Mouse (Mus musculus): ENCODE measurements at regions not wholly inside any gene's neighbourhood (a gene's known extent, or its start where the extent isn't known, plus 50 kb on each side); places are given as distances from the start of the nearest gene placed in this dataset.

DNA sequence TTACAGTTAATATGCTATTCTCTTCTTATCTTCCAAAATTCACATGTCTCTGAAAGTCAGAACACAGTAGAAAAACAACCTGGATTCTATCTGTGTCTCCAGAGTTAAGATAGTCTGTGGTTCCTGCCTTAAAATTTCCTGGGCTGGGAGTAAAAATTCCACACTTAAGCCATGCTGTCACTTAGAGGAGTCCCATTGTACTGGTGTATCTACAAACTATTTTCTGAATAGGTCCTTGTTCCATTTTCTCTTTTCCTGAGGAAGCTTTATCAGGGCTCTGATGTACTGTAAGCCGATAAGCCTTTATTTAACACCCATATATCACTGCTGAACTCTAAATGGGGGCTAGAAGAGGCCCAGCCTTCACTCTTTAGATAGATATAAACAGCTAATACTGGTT lies 1171.1 kb downstream of the Efnb2 start:
- no peak overlapping the region for H3K9ac ChIP-seq (ENCODE audit: control insufficient read depth, low read depth, low read length, poor library complexity, severe bottlenecking)
- no peaks in the 10 kb centered on the region for H3K9me3 ChIP-seq (replicated peaks; ENCODE audit: insufficient read depth, low read length)
- no peak overlapping the region for H3K4me3 ChIP-seq (ENCODE audit: control insufficient read depth in 1 of 2, insufficient read depth in 1 of 2, low read depth in 2 of 2, low read length in 2 of 2)
- H3K79me2 ChIP-seq (ENCODE audit: control insufficient read depth, insufficient read depth, low read length, poor library complexity), result no peaks in the 10 kb centered on the region
- no peaks in the 10 kb centered on the region for H3K4me1 ChIP-seq (ENCODE audit: control insufficient read depth in 1 of 2, insufficient read depth in 2 of 2, low read length in 2 of 2)
- TF ChIP-seq SMC3 (IDR thresholded peaks at IDR 0.05; ENCODE audit: low read depth, low read length), result no peak
- no peak for TF ChIP-seq SIN3A (IDR thresholded peaks at IDR 0.05; ENCODE audit: low read length)
- TF ChIP-seq POLR2AphosphoS5 (IDR thresholded peaks at IDR 0.05; ENCODE audit: borderline replicate concordance, low read depth, low read length), result no peak
- TF ChIP-seq JUND (IDR thresholded peaks at IDR 0.05; ENCODE audit: low read depth, low read length), result no peak
- no peak for TF ChIP-seq MYB (IDR thresholded peaks at IDR 0.05; ENCODE audit: low read depth, low read length)
- no peak overlapping the region for H3K27ac ChIP-seq (ENCODE audit: control insufficient read depth, low read depth, low read length)
- H3K36me3 ChIP-seq (ENCODE audit: control insufficient read depth in 1 of 2, insufficient read depth in 2 of 2, low read length in 2 of 2), result no peaks in the 10 kb centered on the region
- no peaks in the 10 kb centered on the region for H3K27me3 ChIP-seq (ENCODE audit: control insufficient read depth in 1 of 2, insufficient read depth in 2 of 2, low read length in 2 of 2)
- DNase-seq (ENCODE audit: low read depth, low spot score), result no peak

DNA sequence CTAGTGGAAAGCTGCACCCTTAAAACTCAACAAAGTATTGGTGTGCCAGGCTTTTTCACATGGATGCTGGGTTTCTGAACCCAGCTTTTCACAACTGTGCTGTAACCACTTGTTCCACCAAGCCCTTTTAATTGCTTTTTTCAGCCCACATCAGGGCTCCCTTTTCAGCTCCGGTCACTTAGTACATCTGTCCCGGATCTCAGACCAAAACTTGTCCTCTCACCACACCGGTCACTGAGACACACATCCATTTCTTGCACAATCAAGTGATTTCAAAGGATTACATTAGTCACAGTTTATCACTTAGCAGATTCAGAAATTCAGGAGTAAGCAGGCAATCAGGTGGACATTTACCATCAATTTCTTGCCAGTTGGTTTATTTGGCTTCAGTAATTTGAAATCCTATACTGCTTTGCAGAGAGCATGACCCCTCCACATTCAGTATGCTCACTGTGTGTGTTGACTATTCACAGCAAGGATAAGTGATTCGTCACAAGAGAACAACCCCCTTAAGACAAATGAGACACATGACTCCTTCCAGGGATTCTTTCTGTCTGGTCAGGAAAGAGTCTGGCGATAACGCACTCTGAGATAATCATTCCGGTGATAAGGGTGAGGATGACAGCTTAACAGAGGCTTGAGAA lies 1188.8 kb downstream of the Efnb2 start:
- Histone ChIP-seq H3K27me3 (ENCODE audit: control insufficient read depth in 1 of 2, insufficient read depth in 2 of 2, low read length in 2 of 2) (no peaks in the 10 kb centered on the region), H3K4me1 (ENCODE audit: control insufficient read depth in 1 of 2, insufficient read depth in 2 of 2, low read length in 2 of 2) (no peaks in the 10 kb centered on the region), H3K4me3 (ENCODE audit: control insufficient read depth in 1 of 2, insufficient read depth in 1 of 2, low read depth in 2 of 2, low read length in 2 of 2) (no peak overlapping the region), H3K9me3 (replicated peaks; ENCODE audit: insufficient read depth, low read length) (no peaks in the 10 kb centered on the region), H3K9ac (ENCODE audit: control insufficient read depth, low read depth, low read length, poor library complexity, severe bottlenecking) (no peak overlapping the region), H3K27ac (ENCODE audit: control insufficient read depth, low read depth, low read length) (no peak overlapping the region), H3K36me3 (ENCODE audit: control insufficient read depth in 1 of 2, insufficient read depth in 2 of 2, low read length in 2 of 2) (no peaks in the 10 kb centered on the region), H3K79me2 (ENCODE audit: control insufficient read depth, insufficient read depth, low read length, poor library complexity) (no peaks in the 10 kb centered on the region)
- TF ChIP-seq E2F4 (IDR thresholded peaks at IDR 0.05; ENCODE audit: borderline replicate concordance, low read depth, low read length) (no peak), JUND (IDR thresholded peaks at IDR 0.05; ENCODE audit: low read depth, low read length) (no peak), KAT2A (conservative IDR thresholded peaks at IDR 0.05; ENCODE audit: low read depth, low read length) (no peak), MYC (IDR thresholded peaks at IDR 0.05; ENCODE audit: low read depth, low read length) (no peak), SMC3 (IDR thresholded peaks at IDR 0.05; ENCODE audit: low read depth, low read length) (no peak), HCFC1 (IDR thresholded peaks at IDR 0.05; ENCODE audit: low read depth, low read length) (no peak), MXI1 (IDR thresholded peaks at IDR 0.05; ENCODE audit: low read depth, low read length) (no peak), NRF1 (IDR thresholded peaks at IDR 0.05; ENCODE audit: insufficient read depth, low read depth, low read length, poor library complexity, severe bottlenecking) (no peak), TAL1 (IDR thresholded peaks at IDR 0.05; ENCODE audit: low read length) (no peak), POLR2AphosphoS2 (IDR thresholded peaks at IDR 0.05; ENCODE audit: low read length) (no peak), MYB (IDR thresholded peaks at IDR 0.05; ENCODE audit: low read depth, low read length) (no peak), ZMIZ1 (IDR thresholded peaks at IDR 0.05; ENCODE audit: low read depth, low read length) (no peak), ELF1 (IDR thresholded peaks at IDR 0.05; ENCODE audit: low read depth, low read length) (no peak), MAZ (IDR thresholded peaks at IDR 0.05; ENCODE audit: low read depth, low read length) (no peak), POLR2A (IDR thresholded peaks at IDR 0.05; ENCODE audit: control insufficient read depth in 1 of 2, insufficient read depth in 1 of 2, low read depth in 1 of 2, low read length in 2 of 2, poor library complexity in 1 of 2) (no peak), NELFE (IDR thresholded peaks at IDR 0.05; ENCODE audit: low read depth, low read length) (no peak), ETS1 (IDR thresholded peaks at IDR 0.05; ENCODE audit: low read depth, low read length) (no peak), RCOR1 (IDR thresholded peaks at IDR 0.05; ENCODE audit: low read depth, low read length) (no peak)
- no peak for DNase-seq (ENCODE audit: low read depth, low spot score)

All from MEL (cell line).